Mouse (Mus musculus): ENCODE results near the gene Dock10. TPM values are rescaled to one million over a fixed set of nuclear protein-coding genes. Genes with fewer than 3 reads are reported as not detected.

Gene Dock10
- polyA plus RNA-seq, 1 experiment, result not detected

- Histone ChIP-seq H3K4me1 (ENCODE audit: control insufficient read depth, insufficient read depth, low read length) (0 out of 2 replicates have a peak, but pooled peaks cover 2% of the 10 kb centered on the region), H3K27ac (ENCODE audit: insufficient read depth, low read depth, low read length) (no peak overlapping the region), H3K4me3 (ENCODE audit: insufficient read depth, low read depth, low read length) (no peak overlapping the region)
- WGBS, result 9% methylated on average over 1 of the region's 1 CpGs
- TF ChIP-seq CTCF (IDR thresholded peaks at IDR 0.05; ENCODE audit: insufficient read depth, low read depth, low read length), result no peak
- no peak for TF ChIP-seq POLR2A (IDR thresholded peaks at IDR 0.05; ENCODE audit: insufficient read depth, low read depth, low read length)
Observed at GRCm38 (mm10) chr1:80654177-80654576, 104.2 kb downstream of the Dock10 start.

GRCm38 (mm10) chr1:80652803-80653202, 105.5 kb downstream of the Dock10 start:
- no peak overlapping the region for H3K4me3 ChIP-seq (ENCODE audit: insufficient read depth, low read depth, low read length)
- TF ChIP-seq CTCF (IDR thresholded peaks at IDR 0.05; ENCODE audit: insufficient read depth, low read depth, low read length) (no peak), POLR2A (IDR thresholded peaks at IDR 0.05; ENCODE audit: insufficient read depth, low read depth, low read length) (no peak)
- H3K4me1 ChIP-seq (ENCODE audit: control insufficient read depth, insufficient read depth, low read length), result 0 out of 2 replicates have a peak, but pooled peaks cover 2% of the 10 kb centered on the region

GRCm38 (mm10) chr1:80652083-80652482, 106.2 kb downstream of the Dock10 start:
- TF ChIP-seq CTCF (IDR thresholded peaks at IDR 0.05; ENCODE audit: insufficient read depth, low read depth, low read length), result no peak
- no peak for TF ChIP-seq POLR2A (IDR thresholded peaks at IDR 0.05; ENCODE audit: insufficient read depth, low read depth, low read length)
- 78% methylated on average over 2 of the region's 2 CpGs for WGBS
- H3K27ac ChIP-seq (ENCODE audit: insufficient read depth, low read depth, low read length), result no peak overlapping the region
- no peaks in the 10 kb centered on the region for H3K4me1 ChIP-seq (ENCODE audit: control insufficient read depth, insufficient read depth, low read length)
- no peak overlapping the region for H3K4me3 ChIP-seq (ENCODE audit: insufficient read depth, low read depth, low read length)

More at GRCm38 (mm10) chr1:80652803-80653202, 105.5 kb downstream of the Dock10 start:
- no peak overlapping the region for H3K27ac ChIP-seq (ENCODE audit: insufficient read depth, low read depth, low read length)

- TF ChIP-seq POLR2A (IDR thresholded peaks at IDR 0.05; ENCODE audit: insufficient read depth, low read depth, low read length), result no peak
- no peak for TF ChIP-seq CTCF (IDR thresholded peaks at IDR 0.05; ENCODE audit: insufficient read depth, low read depth, low read length)
- no peak overlapping the region for H3K4me3 ChIP-seq (ENCODE audit: insufficient read depth, low read depth, low read length)
- H3K4me1 ChIP-seq (ENCODE audit: control insufficient read depth, insufficient read depth, low read length), result no peaks in the 10 kb centered on the region
- no peak overlapping the region for H3K27ac ChIP-seq (ENCODE audit: insufficient read depth, low read depth, low read length)
- 89% methylated on average over 3 of the region's 3 CpGs for WGBS
Observed at GRCm38 (mm10) chr1:80646602-80647001, 111.7 kb downstream of the Dock10 start.

- H3K4me3 ChIP-seq (ENCODE audit: insufficient read depth, low read depth, low read length), result no peak overlapping the region
- H3K4me1 ChIP-seq (ENCODE audit: control insufficient read depth, insufficient read depth, low read length), result no peaks in the 10 kb centered on the region
- no peak for TF ChIP-seq POLR2A (IDR thresholded peaks at IDR 0.05; ENCODE audit: insufficient read depth, low read depth, low read length)
- 72% methylated on average over 4 of the region's 4 CpGs for WGBS
- H3K27ac ChIP-seq (ENCODE audit: insufficient read depth, low read depth, low read length), result no peak overlapping the region
Observed at GRCm38 (mm10) chr1:80643866-80644451, 114.4 kb downstream of the Dock10 start.

- 45% methylated on average over 3 of the region's 3 CpGs for WGBS
- TF ChIP-seq CTCF (IDR thresholded peaks at IDR 0.05; ENCODE audit: insufficient read depth, low read depth, low read length) (no peak), POLR2A (IDR thresholded peaks at IDR 0.05; ENCODE audit: insufficient read depth, low read depth, low read length) (no peak)
- H3K4me3 ChIP-seq (ENCODE audit: insufficient read depth, low read depth, low read length), result no peak overlapping the region
- no peaks in the 10 kb centered on the region for H3K4me1 ChIP-seq (ENCODE audit: control insufficient read depth, insufficient read depth, low read length)
- 0 out of 2 replicates have a peak overlapping the region, but pooled peaks have one; percentile 60 for H3K27ac ChIP-seq (ENCODE audit: insufficient read depth, low read depth, low read length)
Observed at GRCm38 (mm10) chr1:80641832-80642231, 116.5 kb downstream of the Dock10 start.

- 78% methylated on average over 1 of the region's 1 CpGs for WGBS
- TF ChIP-seq CTCF (IDR thresholded peaks at IDR 0.05; ENCODE audit: insufficient read depth, low read depth, low read length) (no peak), POLR2A (IDR thresholded peaks at IDR 0.05; ENCODE audit: insufficient read depth, low read depth, low read length) (no peak)
- Histone ChIP-seq H3K4me1 (ENCODE audit: control insufficient read depth, insufficient read depth, low read length) (no peaks in the 10 kb centered on the region), H3K4me3 (ENCODE audit: insufficient read depth, low read depth, low read length) (no peak overlapping the region), H3K27ac (ENCODE audit: insufficient read depth, low read depth, low read length) (0 out of 2 replicates have a peak overlapping the region, but pooled peaks have one; percentile 60)
Observed at GRCm38 (mm10) chr1:80641288-80641687, 117.0 kb downstream of the Dock10 start.

- no peaks in the 10 kb centered on the region for H3K4me1 ChIP-seq (ENCODE audit: control insufficient read depth, insufficient read depth, low read length)
- TF ChIP-seq CTCF (IDR thresholded peaks at IDR 0.05; ENCODE audit: insufficient read depth, low read depth, low read length) (no peak), POLR2A (IDR thresholded peaks at IDR 0.05; ENCODE audit: insufficient read depth, low read depth, low read length) (no peak)
- 97% methylated on average over 1 of the region's 1 CpGs for WGBS
- H3K4me3 ChIP-seq (ENCODE audit: insufficient read depth, low read depth, low read length), result no peak overlapping the region
- H3K27ac ChIP-seq (ENCODE audit: insufficient read depth, low read depth, low read length), result no peak overlapping the region
Observed at GRCm38 (mm10) chr1:80639553-80639952, 118.8 kb downstream of the Dock10 start.

- Histone ChIP-seq H3K4me3 (ENCODE audit: insufficient read depth, low read depth, low read length) (no peak overlapping the region), H3K27ac (ENCODE audit: insufficient read depth, low read depth, low read length) (no peak overlapping the region), H3K4me1 (ENCODE audit: control insufficient read depth, insufficient read depth, low read length) (no peaks in the 10 kb centered on the region)
- whole genome bisulfite sequencing, result 39% methylated on average over 4 of the region's 4 CpGs
- TF ChIP-seq CTCF (IDR thresholded peaks at IDR 0.05; ENCODE audit: insufficient read depth, low read depth, low read length), result no peak
- TF ChIP-seq POLR2A (IDR thresholded peaks at IDR 0.05; ENCODE audit: insufficient read depth, low read depth, low read length), result no peak
Observed at GRCm38 (mm10) chr1:80637214-80637705, 121.1 kb downstream of the Dock10 start.
